Comparison of ENCODE assay signal across 33 mouse cellular contexts in genomic region chr6:97052196-97052770, GRCm38 (mm10). TPM values are rescaled to one million over a fixed set of nuclear protein-coding genes. Genes with fewer than 3 reads are reported as not detected.
"Had no signal": no experiment of that assay in that cellular context is flagged by ENCODE, and none has a peak within 500 bp of the region (broad histone marks: within the 10 kb centered on the region; RNA-seq: fewer than 3 reads in every experiment).

No protein-coding gene starts in this region.

- H3K9ac ChIP-seq: heart, embryonic 13.5 days; heart, embryonic 15.5 days; hindbrain, embryonic 12.5 days; hindbrain, embryonic 15.5 days; limb, embryonic 12.5 days; liver, embryonic 13.5 days; liver, embryonic 15.5 days; liver, postnatal 0 days had no signal

- H3K4me3 ChIP-seq: heart, embryonic 13.5 days; heart, embryonic 15.5 days; hindbrain, embryonic 12.5 days; hindbrain, embryonic 15.5 days; layer of hippocampus, adult 2 months; left cerebral cortex, adult 2 months; limb, embryonic 10.5 days; limb, embryonic 12.5 days; liver, embryonic 13.5 days; liver, embryonic 15.5 days had no signal

- H3K36me3 ChIP-seq: heart, embryonic 13.5 days; heart, embryonic 15.5 days; hindbrain, embryonic 12.5 days; hindbrain, embryonic 15.5 days; limb, embryonic 10.5 days; limb, embryonic 12.5 days; liver, embryonic 13.5 days; liver, embryonic 15.5 days had no signal

- H3K4me2 ChIP-seq: heart, embryonic 11.5 days; heart, embryonic 13.5 days; heart, embryonic 15.5 days; hindbrain, embryonic 12.5 days; hindbrain, embryonic 15.5 days; limb, embryonic 12.5 days; liver, embryonic 11.5 days; liver, embryonic 13.5 days; liver, embryonic 15.5 days had no signal

- H3K27me3 ChIP-seq: hindbrain, embryonic 15.5 days; liver, embryonic 15.5 days had no signal

- DNase-seq: gastrocnemius, postnatal 14 days; gastrocnemius, postnatal 36 days; heart, adult 18-20 months; heart, postnatal 14 days; heart, postnatal 36 days; kidney, adult 11 months; kidney, adult 2 months; kidney, adult 9 months; kidney, postnatal 10 days; kidney, postnatal 25 days; kidney, postnatal 4 days; layer of hippocampus, adult 9-11 months; liver; liver, embryonic 13.5 days; liver, postnatal 0 days had no signal

- H3K4me1 ChIP-seq: heart, embryonic 13.5 days; heart, embryonic 15.5 days; hindbrain, embryonic 15.5 days; limb, embryonic 10.5 days; limb, embryonic 12.5 days; liver, embryonic 13.5 days; liver, embryonic 15.5 days had no signal

- H3K27ac ChIP-seq: heart, embryonic 13.5 days; heart, embryonic 15.5 days; hindbrain, embryonic 12.5 days; hindbrain, embryonic 15.5 days; hindbrain, postnatal 0 days; layer of hippocampus, adult 2 months; left cerebral cortex, adult 2 months; limb, embryonic 10.5 days; limb, embryonic 12.5 days; liver, embryonic 13.5 days; liver, embryonic 15.5 days had no signal

- ATAC-seq: hindbrain, postnatal 0 days; intestine, embryonic 16.5 days; liver, postnatal 0 days had no signal

- H3K9me3 ChIP-seq: heart, embryonic 13.5 days; heart, embryonic 15.5 days; hindbrain, embryonic 12.5 days; hindbrain, embryonic 15.5 days; limb, embryonic 10.5 days; limb, embryonic 12.5 days; liver, embryonic 13.5 days; liver, embryonic 15.5 days had no signal

RNA-seq across cellular contexts. Expression of gene Fam19a4, which starts 7.9 kb away (rescaled TPM):
- total RNA-seq: heart, adult 18-20 months; heart, adult 8-10 months; heart, postnatal 14 days; heart, postnatal 36 days; hematopoietic stem cell, adult 5-6 weeks; layer of hippocampus, adult 2 months had no signal
- polyA plus RNA-seq: gonadal fat pad, adult 2 months; heart, embryonic 11.5 days; heart, embryonic 13.5 days; heart, postnatal 0 days; intestine, embryonic 14.5 days; kidney, adult 2 months; liver, embryonic 11.5 days; liver, embryonic 13.5 days; liver, embryonic 15.5 days; liver, postnatal 0 days had no signal
